Mouse (Mus musculus) bone marrow macrophage, adult 2 months (primary cell): ENCODE measurements around the gene Kcnq1. TPM values are rescaled to one million over a fixed set of nuclear protein-coding genes. Genes with fewer than 3 reads are reported as not detected.

Source experiments
- H3K27ac ChIP-seq: 2 replicates; pipeline ENCODE4 v1.5.1; 2012; ENCODE audit warnings: low read depth, low read length; ENCODE audit not compliant: insufficient read depth
- H3K4me1 ChIP-seq: 2 replicates; pipeline ENCODE4 v1.6.1; 2012; ENCODE audit warnings: low read length; ENCODE audit not compliant: control insufficient read depth, insufficient read depth
- H3K4me3 ChIP-seq: 2 replicates; pipeline ENCODE4 v1.5.1; 2012; ENCODE audit warnings: mild to moderate bottlenecking, low read length, moderate library complexity; ENCODE audit not compliant: insufficient read depth
- CTCF ChIP-seq: IDR thresholded peaks from 2 replicates; pipeline ENCODE4 v1.5.1; 2012; ENCODE audit warnings: low read depth, mild to moderate bottlenecking, low read length, moderate library complexity
- POLR2A ChIP-seq: IDR thresholded peaks from 2 replicates; pipeline ENCODE4 v1.6.1; 2012; ENCODE audit warnings: mild to moderate bottlenecking, low read depth, low read length, borderline replicate concordance
- polyA plus RNA-seq: library from polyadenylated mRNA; stranded (reverse); fragments of >200 nt; gene quantifications from 2 replicates; pipeline ENCODE4 v1.2.4, GENCODE M21; 2012; ENCODE audit not compliant: missing spikeins, insufficient read depth, insufficient read length

Gene Kcnq1
- polyA plus RNA-seq, 1 experiment, result not detected

DNA sequence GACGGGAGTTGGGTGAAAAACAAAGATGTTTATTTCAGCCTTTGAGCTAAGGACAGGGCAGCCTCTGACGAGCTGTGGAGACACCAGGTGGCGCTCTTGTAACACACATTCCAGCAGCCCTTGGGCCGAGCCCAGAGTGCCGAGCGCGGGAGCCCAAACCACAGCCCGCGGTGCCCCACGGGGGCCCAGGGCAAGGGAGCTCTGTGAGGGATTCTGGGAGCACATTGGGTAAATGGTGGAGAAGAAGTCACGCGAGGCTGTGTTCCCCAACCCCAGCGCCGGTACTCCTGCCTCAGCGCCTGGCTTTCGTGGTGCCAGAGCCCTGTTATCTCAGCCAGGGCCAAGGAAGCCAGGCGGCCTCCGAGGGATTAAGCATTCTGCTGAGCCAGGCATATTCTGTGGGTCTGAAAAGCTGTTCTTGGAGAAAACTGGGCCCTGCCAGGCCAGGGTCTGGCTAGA lies 47.8 kb downstream of the Kcnq1 start:
- H3K27ac ChIP-seq, result no peak overlapping the region
- no peaks in the 10 kb centered on the region for H3K4me1 ChIP-seq
- H3K4me3 ChIP-seq, result no peak overlapping the region
- TF ChIP-seq CTCF (peak; percentile 76), POLR2A (no peak)

- TF ChIP-seq CTCF (no peak), POLR2A (no peak)
- Histone ChIP-seq H3K27ac (no peak overlapping the region), H3K4me1 (no peaks in the 10 kb centered on the region), H3K4me3 (no peak overlapping the region)
Observed at GRCm38 (mm10) chr7:143154458-143154871, 48.3 kb downstream of the Kcnq1 start.

DNA sequence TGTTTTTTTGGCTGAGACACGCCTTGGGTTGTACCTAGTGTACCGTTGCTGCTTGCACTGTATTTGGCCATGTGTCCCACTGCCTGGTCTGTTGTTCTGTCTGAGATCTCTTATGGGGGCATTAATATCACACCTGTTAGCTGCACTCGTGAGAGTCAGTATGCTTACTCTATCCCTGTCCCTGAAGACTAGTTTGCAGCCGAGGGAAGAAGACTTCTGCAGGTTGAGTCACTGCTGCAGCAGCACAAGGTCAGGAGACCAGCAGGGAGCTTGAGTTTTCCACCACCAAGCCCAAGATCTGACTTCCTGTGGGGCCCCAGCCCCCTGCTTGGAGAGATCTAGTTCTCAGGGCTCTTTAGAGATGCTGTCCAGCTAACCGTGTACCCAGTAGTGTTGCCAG lies 49.1 kb downstream of the Kcnq1 start:
- H3K27ac ChIP-seq, result no peak overlapping the region
- no peak overlapping the region for H3K4me3 ChIP-seq
- no peak for TF ChIP-seq POLR2A
- no peak for TF ChIP-seq CTCF
- no peaks in the 10 kb centered on the region for H3K4me1 ChIP-seq

GRCm38 (mm10) chr7:143158690-143159425 lies 52.7 kb downstream of the Kcnq1 start:
- H3K4me1 ChIP-seq, result no peaks in the 10 kb centered on the region
- TF ChIP-seq POLR2A (no peak), CTCF (no peak)
- no peak overlapping the region for H3K27ac ChIP-seq
- no peak overlapping the region for H3K4me3 ChIP-seq

- H3K4me3 ChIP-seq, result no peak overlapping the region
- TF ChIP-seq CTCF (no peak), POLR2A (no peak)
Observed at GRCm38 (mm10) chr7:143159446-143159845, 53.3 kb downstream of the Kcnq1 start.

DNA sequence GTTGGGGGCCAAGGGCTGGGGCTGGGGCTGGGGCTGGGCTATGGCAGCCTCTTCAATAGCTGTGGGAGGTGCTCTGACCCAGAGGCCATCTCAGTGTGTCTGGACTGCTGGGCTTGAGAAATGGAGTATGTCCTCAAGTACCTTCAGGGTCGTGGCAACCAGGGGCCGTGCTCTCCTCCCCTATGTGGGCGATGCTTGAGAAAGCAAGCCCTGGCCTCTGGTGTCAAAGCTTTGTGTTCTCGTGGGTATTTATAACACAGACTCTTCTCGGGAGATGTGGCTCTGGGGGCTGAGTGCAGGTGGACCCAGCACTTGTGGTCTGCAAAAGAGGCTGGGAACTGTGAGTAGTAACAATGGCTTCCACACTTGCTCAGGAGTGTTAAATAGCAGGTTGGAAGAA lies 53.9 kb downstream of the Kcnq1 start:
- no peak overlapping the region for H3K4me3 ChIP-seq
- no peak overlapping the region for H3K27ac ChIP-seq
- no peak for TF ChIP-seq POLR2A
- H3K4me1 ChIP-seq, result no peaks in the 10 kb centered on the region

More at GRCm38 (mm10) chr7:143159446-143159845, 53.3 kb downstream of the Kcnq1 start:
- Histone ChIP-seq H3K27ac (no peak overlapping the region), H3K4me1 (no peaks in the 10 kb centered on the region)

DNA sequence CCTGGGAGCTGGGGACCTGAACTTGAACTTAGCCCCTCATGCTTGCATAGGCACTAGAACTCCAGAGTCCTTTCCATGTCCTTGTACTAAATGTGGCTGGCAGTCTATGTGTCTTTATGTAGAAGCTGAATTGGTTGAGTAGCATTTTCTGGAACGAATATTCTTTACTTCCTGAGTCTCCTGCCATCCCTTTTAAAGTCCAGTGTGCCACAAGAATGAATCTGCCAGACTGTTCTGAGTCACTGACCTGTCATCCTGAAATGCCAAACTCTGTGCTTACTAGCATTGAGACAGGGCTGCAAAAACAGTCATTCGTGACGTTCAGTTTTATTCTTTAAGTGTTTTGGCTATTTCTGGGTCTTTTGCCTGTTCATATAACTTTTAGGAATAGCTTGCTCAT lies 55.9 kb downstream of the Kcnq1 start:
- H3K27ac ChIP-seq, result no peak overlapping the region

DNA sequence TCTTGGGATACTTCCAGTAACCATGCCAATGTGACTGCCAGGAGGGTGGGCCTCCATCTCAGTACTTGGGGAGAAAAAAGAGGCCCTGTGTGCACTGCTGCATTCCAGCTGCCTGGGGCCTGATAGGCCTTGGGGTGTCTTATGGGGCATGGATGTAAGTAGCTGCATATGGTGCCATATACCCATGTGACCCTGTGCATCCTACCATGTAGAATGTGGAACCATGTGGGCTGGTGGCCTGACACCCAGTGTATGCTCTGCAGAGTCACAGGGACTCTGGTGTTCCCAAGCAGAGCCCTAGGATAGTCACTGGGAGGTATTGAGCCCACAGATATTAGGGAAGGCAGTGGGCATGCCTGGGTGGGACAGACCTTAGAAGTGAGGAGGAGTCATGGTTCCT lies 57.9 kb downstream of the Kcnq1 start:
- no peak overlapping the region for H3K4me3 ChIP-seq
- no peak overlapping the region for H3K27ac ChIP-seq
- no peak for TF ChIP-seq CTCF
- TF ChIP-seq POLR2A, result no peak
- H3K4me1 ChIP-seq, result no peaks in the 10 kb centered on the region

More for the DNA sequence above, 55.9 kb downstream of the Kcnq1 start:
- TF ChIP-seq POLR2A (no peak), CTCF (no peak)
- no peak overlapping the region for H3K4me3 ChIP-seq
- H3K4me1 ChIP-seq, result no peaks in the 10 kb centered on the region

GRCm38 (mm10) chr7:143165687-143166265 lies 59.6 kb downstream of the Kcnq1 start:
- Histone ChIP-seq H3K27ac (no peak overlapping the region), H3K4me1 (no peaks in the 10 kb centered on the region), H3K4me3 (no peak overlapping the region)
- no peak for TF ChIP-seq POLR2A
- no peak for TF ChIP-seq CTCF

GRCm38 (mm10) chr7:143167275-143167674 lies 61.1 kb downstream of the Kcnq1 start:
- no peak overlapping the region for H3K4me3 ChIP-seq
- TF ChIP-seq CTCF (no peak), POLR2A (no peak)
- no peak overlapping the region for H3K27ac ChIP-seq

More at GRCm38 (mm10) chr7:143167275-143167674, 61.1 kb downstream of the Kcnq1 start:
- H3K4me1 ChIP-seq, result no peaks in the 10 kb centered on the region
